Mouse (Mus musculus): Measurements from ENCODE around the gene Cmtm7.

GRCm38 (mm10) chr9:114758801-114759200, 22.9 kb downstream of the Cmtm7 start:
- no peak for TF ChIP-seq CTCF (IDR thresholded peaks at IDR 0.05; ENCODE audit: borderline replicate concordance, control insufficient read depth, extremely low read depth, insufficient read depth, low read length, poor library complexity)
- TF ChIP-seq POLR2A (IDR thresholded peaks at IDR 0.05; ENCODE audit: control insufficient read depth, extremely low read depth, insufficient read depth, low read length, poor library complexity) = no peak
